Mouse (Mus musculus) embryo, embryonic 9.5 days (tissue): ENCODE results near the gene Sec24a.

Experiments
- DNase-seq: peaks from one replicate; pipeline ENCODE4 v3.0.0-alpha.2; 2017; ENCODE audit errors: extremely low spot score

Sec24a gene

DNA sequence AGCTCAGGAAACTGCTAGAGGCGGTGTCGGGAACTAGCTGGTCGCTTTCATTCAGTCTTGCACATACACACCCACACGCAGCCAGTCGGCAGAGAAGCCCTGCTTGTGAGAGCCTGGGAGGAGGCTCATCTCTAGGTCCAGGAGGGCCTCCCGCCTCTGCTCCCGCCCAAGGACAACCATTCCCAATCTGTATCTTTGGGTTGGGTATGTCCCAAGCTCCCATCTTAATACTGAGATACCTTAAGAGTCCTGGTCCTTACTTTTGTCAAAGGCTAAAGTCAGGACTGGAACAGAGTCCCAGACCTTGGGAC lies 113.6 kb downstream of the Sec24a start:
- peak; percentile 35 for DNase-seq

GRCm38 (mm10) chr11:51649111-51649888 lies 114.1 kb downstream of the Sec24a start:
- DNase-seq: peak; percentile 14

DNA sequence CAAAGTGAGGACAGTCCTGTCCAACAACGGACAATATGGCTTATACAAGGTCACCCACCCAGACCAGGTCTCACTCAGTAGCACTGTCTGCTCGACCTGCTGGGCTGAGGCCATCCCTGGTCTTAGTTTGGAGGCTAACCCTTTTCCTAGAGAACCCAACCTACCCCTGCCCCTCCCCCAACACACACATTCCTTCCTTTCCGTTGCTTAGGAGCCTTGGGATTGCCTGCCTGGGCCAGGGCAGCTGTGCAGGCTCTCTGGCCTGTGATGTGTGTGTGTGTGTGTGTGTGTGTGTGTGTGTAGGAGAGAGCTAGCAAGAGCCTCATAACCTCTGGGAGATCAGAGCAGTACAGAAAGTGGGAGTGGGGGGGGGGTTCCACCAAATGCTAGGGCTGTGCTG lies 114.9 kb downstream of the Sec24a start:
- DNase-seq: peak; percentile 85

GRCm38 (mm10) chr11:51646751-51647667 lies 116.4 kb downstream of the Sec24a start:
- DNase-seq: peak; percentile 29

- no peak for DNase-seq
Measured at GRCm38 (mm10) chr11:51646245-51646644, 117.2 kb downstream of the Sec24a start.

DNA sequence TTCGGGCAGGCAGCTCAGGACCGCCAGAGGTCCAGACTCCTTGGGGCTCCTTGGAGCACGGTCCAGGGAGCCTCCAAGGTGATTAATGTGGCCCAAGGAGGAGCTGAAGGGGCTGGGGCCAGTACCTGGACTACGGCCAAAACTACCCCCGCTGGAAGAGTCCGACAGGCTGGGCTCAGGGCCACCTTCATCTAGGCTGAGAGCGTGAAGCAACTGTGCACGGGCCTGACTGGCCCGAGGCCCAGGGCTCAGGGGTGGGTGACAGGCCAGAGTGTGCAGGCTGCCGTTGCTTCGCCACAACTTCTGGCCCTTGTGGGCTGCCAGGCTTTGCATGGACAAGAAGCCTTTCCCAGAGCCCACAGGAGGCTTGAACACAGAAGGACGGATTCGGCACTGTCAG lies 118.1 kb downstream of the Sec24a start:
- DNase-seq: no peak

GRCm38 (mm10) chr11:51644217-51644616 lies 119.2 kb downstream of the Sec24a start:
- no peak for DNase-seq

DNA sequence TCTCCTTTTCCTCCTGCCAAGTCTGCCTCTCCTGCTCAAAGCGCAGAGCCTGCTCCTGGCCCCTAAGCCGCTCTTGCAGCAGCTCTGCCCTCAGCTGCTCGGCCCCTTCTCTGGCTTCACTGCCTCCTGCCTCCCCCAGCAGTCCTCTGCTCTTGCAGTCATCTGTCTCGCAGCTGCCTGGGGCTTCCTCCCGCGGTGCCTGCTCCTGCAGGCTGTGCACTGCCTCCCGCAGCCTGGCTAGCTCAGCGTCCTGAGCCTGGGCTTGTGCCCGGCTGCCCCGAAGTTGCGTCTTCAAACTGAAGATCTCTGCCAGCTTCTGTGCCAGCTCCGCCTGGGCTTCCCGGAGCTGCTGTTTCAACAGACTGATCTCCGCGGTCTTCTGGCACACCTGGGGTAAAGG lies 119.7 kb downstream of the Sec24a start:
- no peak for DNase-seq

DNA sequence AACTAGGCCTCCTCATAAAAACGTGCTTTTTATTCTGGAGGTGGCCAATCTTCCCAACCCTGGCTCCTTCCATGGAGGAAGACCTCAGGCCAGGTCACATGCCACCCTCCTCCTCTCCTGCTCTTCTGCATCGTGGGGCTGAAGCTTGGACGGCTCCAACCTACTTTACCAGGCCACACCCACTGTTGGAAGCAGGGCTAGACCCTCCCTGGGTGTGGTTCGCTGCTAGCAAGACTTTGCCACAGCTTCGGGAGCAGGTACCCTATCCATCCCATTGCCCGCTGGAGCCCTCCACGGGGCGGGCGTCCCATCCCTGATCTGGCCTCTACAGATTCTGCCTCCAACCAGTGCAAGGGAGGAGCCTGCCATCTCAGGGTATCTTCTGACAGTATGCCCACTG lies 120.2 kb downstream of the Sec24a start:
- DNase-seq: no peak
